Mouse (Mus musculus): ENCODE measurements around the gene Tbc1d24. TPM values are rescaled to one million over a fixed set of nuclear protein-coding genes. Genes with fewer than 3 reads are reported as not detected.

Gene Tbc1d24
- polyA plus RNA-seq, 1 experiment, result 56.9 TPM

DNA sequence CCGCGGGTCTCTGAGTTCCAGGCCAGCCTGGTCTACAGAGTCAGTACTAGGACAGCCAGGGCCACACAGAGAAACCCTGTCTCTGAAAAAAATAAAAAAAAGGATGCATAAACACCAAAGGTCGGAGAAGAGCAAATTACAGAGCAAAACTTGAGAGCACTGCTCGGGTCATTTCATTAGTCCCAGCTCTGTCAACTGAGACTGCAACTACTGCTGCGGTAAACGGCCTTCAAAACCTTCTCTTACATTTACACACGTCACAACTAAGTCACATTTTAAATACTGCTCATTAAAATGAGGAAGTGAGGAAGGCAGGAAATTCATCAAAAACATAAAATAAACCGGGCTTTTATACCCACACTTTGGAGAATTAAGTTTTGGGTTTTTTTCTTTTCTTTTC is 12.5 kb downstream of the Tbc1d24 start:
- DNase-seq (ENCODE audit: extremely low spot score in 1 of 2, low spot score in 1 of 2), result no peak

DNA sequence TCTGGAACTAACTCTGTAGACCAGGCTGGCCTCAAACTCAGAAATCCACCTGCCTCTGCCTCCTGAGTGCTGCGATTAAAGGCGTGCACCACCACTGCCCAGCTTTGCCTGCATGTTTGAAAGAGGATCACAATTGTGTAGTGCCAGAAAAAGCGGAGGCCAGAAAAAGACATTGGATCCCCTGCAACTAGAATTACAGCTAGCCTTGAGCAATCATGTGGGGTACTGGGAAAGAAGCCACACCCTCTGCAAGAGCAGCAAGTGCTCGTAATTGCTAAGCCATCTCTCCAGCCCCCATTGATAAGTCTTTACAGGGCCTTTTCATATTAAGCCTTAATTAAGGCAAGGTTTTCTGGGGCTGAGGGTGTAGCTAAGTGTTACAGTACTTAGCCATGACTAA is 13.9 kb downstream of the Tbc1d24 start:
- DNase-seq (ENCODE audit: extremely low spot score in 1 of 2, low spot score in 1 of 2), result no peak

DNA sequence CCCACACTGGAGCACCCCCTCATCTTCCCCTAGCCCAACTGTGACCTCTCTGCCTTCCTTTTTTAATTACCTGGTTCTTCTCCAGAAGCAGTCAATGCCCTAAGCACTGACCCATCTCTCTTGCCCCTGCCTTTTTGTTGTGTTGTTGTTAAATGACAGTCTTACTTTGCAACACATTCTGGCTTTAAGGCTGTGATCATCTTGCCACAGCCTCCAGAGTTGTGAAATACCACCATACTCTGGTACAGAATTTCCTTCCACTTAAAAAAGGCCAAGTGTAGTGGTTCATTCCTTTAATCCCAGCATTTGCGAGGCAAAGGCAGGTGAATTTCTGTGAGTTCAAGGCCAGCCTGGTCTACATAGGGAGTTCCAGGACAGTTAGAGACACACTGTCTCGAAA is 14.4 kb downstream of the Tbc1d24 start:
- DNase-seq (ENCODE audit: extremely low spot score in 1 of 2, low spot score in 1 of 2), result no peak

DNA sequence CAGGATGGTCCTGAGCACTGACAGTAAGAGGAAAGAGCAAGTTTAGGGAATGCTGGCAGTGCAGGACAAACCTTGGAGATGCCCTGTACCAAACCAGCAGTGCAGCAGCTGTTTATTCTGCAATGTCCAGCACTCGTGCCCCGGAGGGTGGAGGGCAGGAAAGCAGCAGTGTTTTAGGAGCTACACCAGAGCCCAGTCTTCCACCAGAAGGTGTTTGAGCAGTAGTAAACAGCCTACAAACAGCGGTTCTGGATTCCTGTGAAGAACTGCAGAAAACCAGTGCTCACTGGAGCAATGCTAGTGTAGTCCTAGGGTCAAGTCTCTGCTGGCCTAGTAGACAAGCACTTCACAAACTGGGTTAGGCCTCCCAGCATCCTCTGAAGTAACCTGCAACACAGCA is 31.1 kb downstream of the Tbc1d24 start:
- DNase-seq (ENCODE audit: extremely low spot score in 1 of 2, low spot score in 1 of 2), result no peak

GRCm38 (mm10) chr17:24173423-24173822 is 31.9 kb downstream of the Tbc1d24 start:
- peak; percentile 53 to 86 for DNase-seq (ENCODE audit: extremely low spot score in 1 of 2, low spot score in 1 of 2)

DNA sequence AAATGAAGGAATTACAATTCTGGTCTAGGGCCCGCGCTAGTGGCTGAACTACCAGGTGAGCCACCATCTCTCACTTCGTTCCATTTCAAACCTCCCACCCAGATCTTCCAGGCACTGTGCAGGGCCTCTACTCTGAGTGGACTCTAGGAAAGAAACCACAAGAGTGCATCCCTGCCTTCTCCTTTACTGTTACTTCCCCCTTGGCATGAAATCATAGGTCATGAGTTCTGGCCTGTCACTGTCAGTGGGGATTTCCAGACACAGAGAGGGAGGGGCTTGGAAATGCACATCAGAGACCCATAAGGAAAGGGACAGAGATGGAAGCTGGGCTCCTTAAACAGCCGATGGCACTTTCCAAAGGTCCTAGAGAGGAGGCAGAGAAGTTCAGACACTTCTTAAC is 33.6 kb downstream of the Tbc1d24 start:
- DNase-seq (ENCODE audit: extremely low spot score in 1 of 2, low spot score in 1 of 2), result no peak

DNA sequence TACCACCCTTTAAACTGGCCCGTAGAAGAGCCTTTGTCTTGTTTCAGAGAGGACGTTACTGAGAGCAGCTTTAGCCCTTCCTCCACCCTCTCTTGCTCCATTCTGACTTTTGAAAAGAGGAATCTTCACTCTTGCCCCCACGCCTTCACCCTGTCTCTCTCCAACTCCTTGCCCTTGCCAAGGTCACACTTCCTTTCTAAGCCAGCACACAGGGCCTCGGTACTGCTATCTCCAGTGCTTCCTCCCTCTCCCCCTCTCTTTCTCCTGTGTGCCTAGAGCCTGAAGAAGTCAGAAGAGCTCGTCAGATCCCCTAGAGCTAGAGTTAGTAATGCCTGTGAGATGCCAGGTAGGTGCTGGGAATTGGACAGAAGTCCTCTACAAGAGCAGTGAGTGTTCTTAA is 34.6 kb downstream of the Tbc1d24 start:
- no peak for DNase-seq (ENCODE audit: extremely low spot score in 1 of 2, low spot score in 1 of 2)

GRCm38 (mm10) chr17:24170125-24170524 is 35.2 kb downstream of the Tbc1d24 start:
- no peak for DNase-seq (ENCODE audit: extremely low spot score in 1 of 2, low spot score in 1 of 2)

DNA sequence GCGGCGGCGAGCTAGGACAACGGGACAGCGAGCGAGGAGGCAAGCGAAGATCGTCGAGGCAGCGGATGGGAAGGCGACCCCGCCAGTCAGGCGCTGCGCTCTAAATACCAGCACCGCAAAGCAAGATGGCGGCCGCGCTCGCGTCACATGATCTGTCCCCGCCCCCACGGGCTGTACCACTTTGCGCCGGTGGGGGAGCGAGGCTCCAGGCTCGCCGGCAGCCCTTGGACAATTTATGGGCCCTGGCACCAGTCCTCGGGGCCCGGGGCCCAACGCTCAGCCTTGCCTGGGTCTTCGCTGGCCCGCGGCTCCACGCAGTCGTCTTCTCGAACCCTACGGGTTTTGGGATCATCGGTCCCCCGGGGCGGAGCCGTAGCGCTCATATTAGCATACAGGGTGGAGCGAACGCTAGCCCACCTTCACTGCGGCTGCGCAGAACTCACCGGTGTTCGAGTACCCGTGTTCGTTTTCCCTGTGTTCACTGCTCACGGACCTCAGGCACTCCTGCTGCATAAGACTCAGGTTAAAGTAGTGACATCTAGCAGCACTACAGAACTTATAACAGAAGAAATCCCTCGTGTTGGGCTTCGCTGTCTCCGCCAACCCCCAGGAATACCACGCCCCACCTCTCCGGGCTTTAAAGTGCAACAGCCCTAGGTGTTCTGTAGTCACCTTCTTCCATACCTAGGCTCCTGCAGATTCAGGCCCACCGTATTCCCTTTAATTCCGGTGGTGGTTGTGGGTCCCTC is 35.9 kb downstream of the Tbc1d24 start, which contains the start of gene Atp6v0c:
Atp6v0c (minus strand) TSS at position 386 of the 749 bp plus-strand sequence.
- peak; percentile 92 to 97 for DNase-seq (ENCODE audit: extremely low spot score in 1 of 2, low spot score in 1 of 2)

GRCm38 (mm10) chr17:24168590-24169277 is 36.6 kb downstream of the Tbc1d24 start:
- peak; percentile 47 to 80 for DNase-seq (ENCODE audit: extremely low spot score in 1 of 2, low spot score in 1 of 2)

- no peak for DNase-seq (ENCODE audit: extremely low spot score in 1 of 2, low spot score in 1 of 2)
Measured at GRCm38 (mm10) chr17:24167891-24168505, 37.4 kb downstream of the Tbc1d24 start.

- no peak for DNase-seq (ENCODE audit: extremely low spot score in 1 of 2, low spot score in 1 of 2)
Measured at GRCm38 (mm10) chr17:24167120-24167519, 38.2 kb downstream of the Tbc1d24 start.

DNA sequence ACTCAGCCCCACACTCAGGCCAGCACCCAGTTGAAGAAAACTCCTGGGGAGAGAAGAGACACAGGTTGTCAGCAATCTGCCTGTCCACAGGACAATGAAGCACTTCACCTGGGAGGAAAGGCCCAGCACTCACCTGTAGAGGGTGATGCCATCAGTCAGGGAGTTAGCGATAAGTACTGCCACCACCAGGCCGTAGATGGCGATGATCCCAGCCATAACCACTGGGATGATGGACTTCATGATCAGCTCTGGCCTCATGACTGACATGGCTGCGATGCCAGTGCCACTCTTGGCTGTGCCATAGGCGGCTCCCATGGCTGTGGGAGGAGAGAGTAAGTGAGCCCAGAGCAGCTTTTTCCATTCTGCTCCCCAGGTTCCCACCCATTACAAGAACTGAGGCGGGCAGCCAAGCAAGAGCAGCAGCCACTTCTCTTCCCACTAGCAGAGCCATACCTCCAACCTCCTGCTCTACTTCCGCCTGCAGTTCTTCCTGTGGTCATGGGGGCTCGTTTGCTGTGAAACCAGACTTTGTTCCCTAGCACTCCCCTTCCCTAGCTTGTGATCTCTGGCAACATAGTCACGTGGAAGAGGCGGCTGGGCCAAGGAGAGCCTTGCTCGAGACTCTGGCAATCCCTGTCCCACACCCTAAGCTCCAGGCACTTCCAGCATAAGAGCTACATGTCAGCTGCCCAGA is 40.6 kb downstream of the Tbc1d24 start:
- DNase-seq (ENCODE audit: extremely low spot score in 1 of 2, low spot score in 1 of 2), result no peak

GRCm38 (mm10) chr17:24163176-24163962 is 42.0 kb downstream of the Tbc1d24 start, which contains the start of gene Amdhd2:
Amdhd2 (minus strand) TSS chr17:24163766.
- peak; percentile 96 to 99 for DNase-seq (ENCODE audit: extremely low spot score in 1 of 2, low spot score in 1 of 2)

DNA sequence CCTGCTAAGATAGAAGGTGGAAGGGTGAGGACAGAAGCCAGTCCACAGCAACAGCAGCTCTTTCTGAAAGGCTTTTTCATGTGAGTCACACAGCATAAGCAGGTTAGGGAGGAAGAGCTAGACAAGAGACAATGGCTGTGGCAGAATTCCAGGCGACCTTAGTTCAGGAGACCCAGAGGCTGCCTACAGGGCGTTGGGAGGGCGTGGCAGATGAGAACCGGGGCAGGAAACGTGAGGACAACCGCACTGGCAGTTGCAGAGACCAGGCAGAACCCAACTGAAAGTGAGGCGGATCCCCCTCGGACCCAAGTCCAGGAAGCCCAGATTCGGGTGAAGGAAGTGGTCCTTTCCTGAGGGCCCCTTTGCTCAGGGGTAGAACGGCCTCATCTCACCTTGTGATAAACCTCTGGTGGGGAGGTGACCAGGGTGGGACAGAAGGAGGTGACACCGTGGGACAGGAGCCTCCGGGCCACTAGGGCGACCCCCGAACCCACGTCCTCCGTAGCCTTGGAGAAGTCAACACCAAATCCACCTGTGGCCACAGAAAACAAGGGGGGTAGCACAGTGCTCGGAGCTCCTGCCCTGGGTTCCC is 42.7 kb downstream of the Tbc1d24 start:
- peak in 1 of 2 experiments; percentile 17 for DNase-seq (ENCODE audit: extremely low spot score in 1 of 2, low spot score in 1 of 2)

GRCm38 (mm10) chr17:24161466-24161865 is 43.9 kb downstream of the Tbc1d24 start:
- DNase-seq (ENCODE audit: extremely low spot score in 1 of 2, low spot score in 1 of 2), result no peak

DNA sequence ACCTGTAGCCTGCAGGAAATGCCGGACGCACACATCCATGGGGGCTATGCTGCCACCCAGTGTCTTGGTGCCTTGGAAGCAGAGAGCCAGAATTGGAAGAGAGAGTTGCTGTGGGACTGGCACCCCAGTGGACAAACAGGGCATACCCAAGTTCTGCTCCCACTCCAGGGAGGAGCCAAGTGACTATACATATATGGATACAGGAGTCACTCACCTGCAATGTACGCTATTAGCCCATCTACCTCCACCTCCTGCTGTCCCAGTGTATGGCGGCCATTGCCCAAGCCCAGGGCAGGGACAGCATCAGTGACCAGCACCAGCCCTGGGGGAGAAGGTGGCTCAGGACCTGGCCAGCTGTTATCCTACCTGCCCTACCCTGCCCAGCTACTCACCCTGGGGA is 47.8 kb downstream of the Tbc1d24 start:
- DNase-seq (ENCODE audit: extremely low spot score in 1 of 2, low spot score in 1 of 2), result no peak

DNA sequence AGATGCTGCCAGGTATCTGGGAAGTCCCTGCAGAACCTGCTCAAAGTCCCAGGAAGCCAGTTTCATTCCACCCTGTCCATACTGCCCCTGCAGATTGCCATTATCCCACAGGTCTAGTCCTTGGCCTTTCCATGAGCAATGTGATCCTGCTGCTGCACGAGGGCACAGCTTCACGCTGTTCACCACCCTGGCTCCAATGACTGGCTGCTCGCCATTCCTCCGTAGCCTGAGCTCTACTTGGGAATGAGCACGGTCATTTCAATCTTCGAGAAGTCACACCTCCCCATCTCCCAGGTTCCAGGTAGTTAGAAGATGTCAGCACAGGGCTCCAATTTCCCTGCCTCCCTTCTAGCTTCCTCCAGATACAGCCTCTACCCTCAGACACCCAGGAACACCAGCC is 48.2 kb downstream of the Tbc1d24 start:
- no peak for DNase-seq (ENCODE audit: extremely low spot score in 1 of 2, low spot score in 1 of 2)

DNA sequence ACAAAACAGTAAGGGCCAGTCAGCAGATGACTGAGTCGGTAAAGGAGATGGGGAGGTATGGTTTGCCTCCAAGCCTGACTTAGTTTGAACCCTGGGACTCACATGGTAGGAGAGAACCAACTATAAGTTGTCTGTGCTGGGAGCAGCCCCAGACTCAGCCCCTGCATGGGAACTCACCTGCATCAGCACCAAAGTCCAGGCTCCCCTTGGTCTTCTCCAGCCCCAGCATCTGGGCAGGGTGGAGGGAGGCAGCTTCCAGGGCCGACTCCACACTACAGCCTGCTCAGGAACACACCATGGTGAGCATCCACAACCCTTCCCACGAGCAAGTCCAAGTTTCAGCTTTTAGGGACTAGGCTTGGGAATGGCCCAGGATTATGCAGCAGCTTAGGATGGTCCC is 49.0 kb downstream of the Tbc1d24 start:
- no peak for DNase-seq (ENCODE audit: extremely low spot score in 1 of 2, low spot score in 1 of 2)

GRCm38 (mm10) chr17:24155742-24156141 is 49.6 kb downstream of the Tbc1d24 start:
- no peak for DNase-seq (ENCODE audit: extremely low spot score in 1 of 2, low spot score in 1 of 2)

Measured in frontal cortex, adult 2 months (tissue).